Mouse (Mus musculus): Measurements from ENCODE around the gene Slc25a18. TPM values are rescaled to one million over a fixed set of nuclear protein-coding genes. Genes with fewer than 3 reads are reported as not detected.

The Slc25a18 gene
- polyA plus RNA-seq, 1 experiment from 2014 or later = 0.56 TPM

DNA sequence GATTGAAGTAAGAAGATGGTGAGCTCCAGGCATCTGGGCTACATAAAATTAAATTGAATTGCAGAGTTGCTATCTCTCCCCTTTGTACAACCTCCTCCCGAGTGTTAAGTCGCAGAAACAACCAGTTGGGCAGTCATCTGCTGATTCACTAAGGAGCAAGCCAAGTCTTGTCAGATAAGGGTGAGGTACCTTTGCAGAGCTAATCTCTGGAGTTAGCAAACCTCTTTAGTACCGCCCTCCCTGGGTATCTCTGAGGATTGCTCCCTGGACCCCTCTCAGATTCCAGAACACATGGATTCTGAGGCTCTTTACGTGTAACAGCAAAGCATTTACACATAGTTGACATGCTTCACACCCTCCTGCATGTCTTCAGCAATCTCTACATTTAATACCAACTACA, 58.7 kb downstream of the Slc25a18 start:
- Histone ChIP-seq H3K27me3 (replicated peaks; ENCODE audit: insufficient read depth, low read length) (no peaks in the 10 kb centered on the region), H3K27ac (ENCODE audit: low read length) (no peak overlapping the region), H3K4me1 (ENCODE audit: insufficient read depth, low read depth, low read length) (peaks cover 2% of the 10 kb centered on the region; the same call in 1 of the 2 replicates), H3K36me3 (ENCODE audit: insufficient read depth, low read length) (no peaks in the 10 kb centered on the region), H3K4me2 (replicated peaks; ENCODE audit: low read depth, low read length) (no peak overlapping the region), H3K9me3 (ENCODE audit: low read length) (no peaks in the 10 kb centered on the region), H3K4me3 (ENCODE audit: low read depth, low read length) (no peak overlapping the region), H3K9ac (replicated peaks; ENCODE audit: low read depth) (no peak overlapping the region)
- TF ChIP-seq CTCF (IDR thresholded peaks at IDR 0.05) = no peak
- TF ChIP-seq EP300 (IDR thresholded peaks at IDR 0.05) = peak; percentile 40; the same call in 1 of the 2 replicates
- no peak for DNase-seq (ENCODE audit: low spot score)
- WGBS = 49% methylated on average over 4 of the region's 4 CpGs
- no peak for ATAC-seq

DNA sequence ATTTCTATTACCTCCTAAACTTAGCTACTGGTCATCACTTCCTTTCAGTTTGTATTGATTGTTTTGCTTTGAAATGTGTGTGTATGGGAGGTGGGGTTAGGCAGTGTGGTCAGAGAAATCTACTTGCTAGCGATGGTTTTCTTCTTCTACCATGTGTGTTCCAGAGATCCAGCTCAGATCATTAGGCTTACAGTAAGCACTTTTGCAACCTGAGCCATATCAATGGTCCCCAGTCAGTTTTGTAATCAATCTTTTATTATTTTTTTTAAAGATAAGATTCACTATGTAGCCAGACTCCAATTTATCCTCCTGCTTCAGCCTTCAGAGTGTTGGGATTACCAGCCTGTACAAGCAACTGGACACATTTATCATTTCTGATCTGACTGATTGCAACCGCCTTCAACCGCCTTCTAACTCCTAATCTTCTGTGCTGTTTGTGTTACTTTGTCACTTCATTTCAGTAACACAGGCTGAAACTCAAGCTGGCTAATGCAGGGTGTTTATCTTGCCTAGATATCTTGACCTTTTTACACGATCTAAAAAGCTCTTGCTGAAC, 61.5 kb downstream of the Slc25a18 start:
- H3K27ac ChIP-seq (ENCODE audit: low read length) = no peak overlapping the region
- H3K27me3 ChIP-seq (replicated peaks; ENCODE audit: insufficient read depth, low read length) = no peaks in the 10 kb centered on the region
- peaks cover 2% of the 10 kb centered on the region; the same call in 1 of the 2 replicates for H3K4me1 ChIP-seq (ENCODE audit: insufficient read depth, low read depth, low read length)
- no peak overlapping the region for H3K4me2 ChIP-seq (replicated peaks; ENCODE audit: low read depth, low read length)
- H3K36me3 ChIP-seq (ENCODE audit: insufficient read depth, low read length) = no peaks in the 10 kb centered on the region
- no peak overlapping the region for H3K9ac ChIP-seq (replicated peaks; ENCODE audit: low read depth)
- no peaks in the 10 kb centered on the region for H3K9me3 ChIP-seq (ENCODE audit: low read length)
- H3K4me3 ChIP-seq (ENCODE audit: low read depth, low read length) = no peak overlapping the region
- TF ChIP-seq EP300 (IDR thresholded peaks at IDR 0.05) (no peak), CTCF (IDR thresholded peaks at IDR 0.05) (no peak)
- DNase-seq (ENCODE audit: low spot score) (no peak), ATAC-seq (no peak)
- WGBS = 55% methylated on average over 4 of the region's 4 CpGs

DNA sequence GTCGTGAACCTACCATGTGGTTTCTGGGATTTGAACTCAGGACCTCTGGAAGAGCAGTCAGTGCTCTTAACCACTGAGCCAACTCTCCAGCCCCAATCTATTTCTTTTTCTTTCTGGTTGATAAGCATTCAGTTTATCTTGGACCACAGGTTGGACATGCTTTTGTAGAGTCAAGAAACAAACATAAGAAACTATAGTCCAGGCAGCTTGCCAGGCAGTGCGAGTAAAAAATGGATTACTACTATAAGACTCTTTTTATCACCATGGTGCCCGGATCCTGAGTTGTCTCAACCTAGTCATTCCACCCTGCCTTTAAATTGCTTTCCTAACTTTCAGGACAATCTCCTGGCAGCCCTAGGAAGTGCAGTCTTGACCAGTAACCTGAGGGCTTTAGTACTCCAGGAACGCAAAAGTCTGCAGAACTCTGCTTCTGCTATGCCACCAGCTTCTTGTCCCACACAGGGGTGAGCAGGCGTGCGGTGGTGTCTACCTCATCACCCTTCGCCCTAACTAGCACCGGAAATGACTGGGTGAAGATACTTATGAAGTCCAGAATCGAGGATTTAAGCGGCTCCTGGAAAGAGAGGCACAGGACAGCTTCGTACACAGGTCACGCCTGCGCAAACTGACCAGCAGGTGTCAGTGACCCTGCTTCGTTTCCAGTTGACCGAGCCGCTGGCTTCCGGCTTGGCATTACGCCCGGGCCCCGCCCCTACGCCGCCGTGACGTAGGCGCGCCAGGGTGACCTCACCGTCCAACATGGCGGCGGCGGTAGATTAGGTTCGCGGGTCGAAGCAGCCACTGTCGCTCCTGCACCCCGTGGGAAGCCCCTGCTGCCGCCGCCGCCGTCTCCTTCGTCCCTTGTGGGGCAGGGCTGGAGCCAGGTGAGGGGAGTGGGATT, 62.3 kb downstream of the Slc25a18 start, which contains the start of gene Bcl2l13:
Gene Bcl2l13 (plus strand): TSS at position 739 of the 901 bp plus-strand sequence.
- Histone ChIP-seq H3K4me3 (ENCODE audit: low read depth, low read length) (peak within 1 kb of the TSS; percentile 84), H3K27ac (ENCODE audit: low read length) (peak within 1 kb of the TSS; percentile 96), H3K36me3 (ENCODE audit: insufficient read depth, low read length) (no peaks in the 10 kb centered on the region), H3K4me2 (replicated peaks; ENCODE audit: low read depth, low read length) (peak within 1 kb of the TSS; percentile 74), H3K27me3 (replicated peaks; ENCODE audit: insufficient read depth, low read length) (no peaks in the 10 kb centered on the region), H3K9me3 (ENCODE audit: low read length) (no peaks in the 10 kb centered on the region), H3K9ac (replicated peaks; ENCODE audit: low read depth) (peak within 1 kb of the TSS; percentile 96), H3K4me1 (ENCODE audit: insufficient read depth, low read depth, low read length) (peaks cover 2% of the 10 kb centered on the region; the same call in 1 of the 2 replicates)
- ATAC-seq = peak; percentile 94
- DNase-seq (ENCODE audit: low spot score) = peak; percentile 94
- 2% methylated on average over 40 of the region's 40 CpGs for WGBS
- no peak for TF ChIP-seq EP300 (IDR thresholded peaks at IDR 0.05)
- TF ChIP-seq CTCF (IDR thresholded peaks at IDR 0.05) = peak; percentile 74

DNA sequence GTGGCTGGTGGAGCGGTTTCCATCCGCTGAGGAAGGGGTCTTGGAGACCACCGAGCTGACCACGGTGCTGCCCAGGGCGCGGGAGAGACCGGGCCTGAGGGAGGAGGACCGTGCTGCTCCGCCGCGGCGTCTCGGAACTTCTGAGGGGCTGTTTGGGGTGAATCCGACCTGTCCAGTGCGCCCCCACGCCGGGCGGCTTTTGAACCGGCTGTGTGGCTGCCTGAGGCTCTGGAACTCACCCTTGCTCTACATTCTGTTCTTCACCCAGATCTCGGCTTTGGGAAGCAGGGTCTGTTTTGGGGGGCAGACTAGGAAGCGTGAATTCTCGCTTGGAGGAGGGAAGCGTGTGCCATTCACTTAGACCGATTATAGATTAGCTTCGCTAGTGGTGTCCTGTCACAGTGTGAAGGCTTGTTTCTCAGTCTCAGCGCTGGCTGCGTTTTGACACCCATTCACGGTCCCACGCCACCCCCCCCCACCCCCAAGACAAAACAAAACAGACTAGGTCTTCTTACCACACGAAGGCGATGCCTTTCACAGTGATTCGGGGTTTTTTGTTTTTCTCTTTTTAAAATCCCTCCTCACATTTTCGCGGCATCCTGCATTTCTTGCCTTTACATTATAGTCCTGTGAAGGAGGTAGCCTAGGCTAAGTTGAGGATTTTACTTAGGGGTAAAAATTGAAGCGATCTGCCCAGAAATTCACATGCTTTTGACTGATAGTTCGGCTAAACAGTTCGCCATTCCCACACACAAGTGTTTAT, 63.2 kb downstream of the Slc25a18 start:
- Histone ChIP-seq H3K4me1 (ENCODE audit: insufficient read depth, low read depth, low read length) (peaks cover 2% of the 10 kb centered on the region; the same call in 1 of the 2 replicates), H3K36me3 (ENCODE audit: insufficient read depth, low read length) (no peaks in the 10 kb centered on the region), H3K4me3 (ENCODE audit: low read depth, low read length) (peak overlapping the region; percentile 84), H3K9ac (replicated peaks; ENCODE audit: low read depth) (peak overlapping the region; percentile 96), H3K9me3 (ENCODE audit: low read length) (no peaks in the 10 kb centered on the region), H3K27me3 (replicated peaks; ENCODE audit: insufficient read depth, low read length) (no peaks in the 10 kb centered on the region), H3K27ac (ENCODE audit: low read length) (peak overlapping the region; percentile 96), H3K4me2 (replicated peaks; ENCODE audit: low read depth, low read length) (peak overlapping the region; percentile 74)
- peak; percentile 60 for ATAC-seq
- no peak for TF ChIP-seq CTCF (IDR thresholded peaks at IDR 0.05)
- no peak for TF ChIP-seq EP300 (IDR thresholded peaks at IDR 0.05)
- DNase-seq (ENCODE audit: low spot score) = peak; percentile 62
- WGBS = 2% methylated on average over 37 of the region's 37 CpGs

DNA sequence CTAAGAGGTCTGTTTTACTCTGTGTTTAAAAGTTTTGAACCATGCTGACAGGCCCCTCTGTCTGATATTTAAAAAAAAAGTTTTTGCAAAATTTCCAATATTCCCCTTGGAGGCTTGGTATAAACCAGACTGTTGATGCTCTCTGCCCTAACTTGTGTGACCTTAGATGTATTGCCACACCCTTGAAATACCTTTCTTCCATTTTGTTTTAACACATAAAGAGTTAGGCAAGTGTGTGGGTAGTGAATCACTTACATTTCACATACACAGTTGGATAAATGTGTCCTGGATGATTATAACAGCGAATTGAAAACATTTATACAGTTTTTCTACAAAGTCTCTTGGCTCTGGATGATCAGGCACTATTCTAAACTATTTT, 63.8 kb downstream of the Slc25a18 start:
- WGBS = 43% methylated on average over 1 of the region's 1 CpGs
- H3K27ac ChIP-seq (ENCODE audit: low read length) = peak overlapping the region; percentile 96; the same call in 1 of the 2 replicates
- peak; percentile 54 for DNase-seq (ENCODE audit: low spot score)
- H3K36me3 ChIP-seq (ENCODE audit: insufficient read depth, low read length) = no peaks in the 10 kb centered on the region
- H3K4me3 ChIP-seq (ENCODE audit: low read depth, low read length) = peak overlapping the region; percentile 84; the same call in 1 of the 2 replicates
- peak overlapping the region; percentile 96 for H3K9ac ChIP-seq (replicated peaks; ENCODE audit: low read depth)
- H3K4me2 ChIP-seq (replicated peaks; ENCODE audit: low read depth, low read length) = peak overlapping the region; percentile 74
- TF ChIP-seq CTCF (IDR thresholded peaks at IDR 0.05) (no peak), EP300 (IDR thresholded peaks at IDR 0.05) (no peak)
- ATAC-seq = no peak
- no peaks in the 10 kb centered on the region for H3K27me3 ChIP-seq (replicated peaks; ENCODE audit: insufficient read depth, low read length)
- H3K4me1 ChIP-seq (ENCODE audit: insufficient read depth, low read depth, low read length) = peaks cover 2% of the 10 kb centered on the region; the same call in 1 of the 2 replicates
- H3K9me3 ChIP-seq (ENCODE audit: low read length) = no peaks in the 10 kb centered on the region
